Mouse (Mus musculus) frontal cortex, postnatal 10 days (tissue): ENCODE results near the gene Rxfp2.
A peak's percentile ranks its signal among the peaks of the same experiment; 100 is the strongest.

ENCODE experiments used
- DNase-seq, 2 experiments: peaks; one replicate each; pipeline ENCODE4 v3.0.0; 2022; ENCODE audit warnings: low spot score in 2 of 2, mixed read lengths in 1 of 2

Gene Rxfp2

GRCm38 (mm10) chr5:150018656-150019055, at the start of gene Rxfp2:
Rxfp2 (plus strand) TSS chr5:150018675.
- DNase-seq = no peak

GRCm38 (mm10) chr5:149970261-149970660, 48.2 kb upstream of the Rxfp2 start:
- DNase-seq = no peak

- DNase-seq = no peak
These were observed 41.4 kb upstream of the Rxfp2 start for GRCm38 (mm10) chr5:149977027-149977426.

- no peak for DNase-seq
These were observed 34.9 kb upstream of the Rxfp2 start for GRCm38 (mm10) chr5:149983621-149984020.

- DNase-seq = no peak
These were observed 23.9 kb upstream of the Rxfp2 start for GRCm38 (mm10) chr5:149994578-149994977.

GRCm38 (mm10) chr5:149996614-149997013, 21.9 kb upstream of the Rxfp2 start:
- no peak for DNase-seq

- no peak for DNase-seq
These were observed 21.0 kb upstream of the Rxfp2 start for GRCm38 (mm10) chr5:149997321-149998034.

- DNase-seq = no peak
These were observed 20.2 kb upstream of the Rxfp2 start for GRCm38 (mm10) chr5:149998311-149998710.

GRCm38 (mm10) chr5:150005355-150005754, 13.1 kb upstream of the Rxfp2 start:
- no peak for DNase-seq

- DNase-seq = no peak
These were observed 1.6 kb upstream of the Rxfp2 start for GRCm38 (mm10) chr5:150016861-150017260.

GRCm38 (mm10) chr5:150017672-150018071, 803 bp upstream of the Rxfp2 start:
- DNase-seq = no peak

- DNase-seq = peak; percentile 33 to 78
These were observed 2.4 kb downstream of the Rxfp2 start for GRCm38 (mm10) chr5:150020851-150021250.

GRCm38 (mm10) chr5:150021805-150022204, 3.3 kb downstream of the Rxfp2 start:
- no peak for DNase-seq

GRCm38 (mm10) chr5:150022556-150022955, 4.1 kb downstream of the Rxfp2 start:
- no peak for DNase-seq

GRCm38 (mm10) chr5:150023476-150023875, 5.0 kb downstream of the Rxfp2 start:
- DNase-seq = no peak

- no peak for DNase-seq
These were observed 5.7 kb downstream of the Rxfp2 start for GRCm38 (mm10) chr5:150024188-150024587.

GRCm38 (mm10) chr5:150024901-150025300, 6.4 kb downstream of the Rxfp2 start:
- DNase-seq = no peak

- DNase-seq = no peak
These were observed 6.9 kb downstream of the Rxfp2 start for GRCm38 (mm10) chr5:150025326-150025725.

GRCm38 (mm10) chr5:150026509-150027087, 8.1 kb downstream of the Rxfp2 start:
- DNase-seq = peak in 1 of 2 experiments; percentile 17

- DNase-seq = no peak
These were observed 12.7 kb downstream of the Rxfp2 start for GRCm38 (mm10) chr5:150031201-150031600.

- no peak for DNase-seq
These were observed 13.2 kb downstream of the Rxfp2 start for GRCm38 (mm10) chr5:150031634-150032033.

- DNase-seq = peak in 1 of 2 experiments; percentile 25
These were observed 13.6 kb downstream of the Rxfp2 start for GRCm38 (mm10) chr5:150032075-150032492.

GRCm38 (mm10) chr5:150036286-150036685, 17.8 kb downstream of the Rxfp2 start:
- DNase-seq = no peak
